Mouse (Mus musculus): ENCODE data around the gene Ndrg3. TPM values are rescaled to one million over a fixed set of nuclear protein-coding genes. Genes with fewer than 3 reads are reported as not detected.

The Ndrg3 gene
- polyA plus RNA-seq, 1 experiment from 2014 or later: 141 TPM

GRCm38 (mm10) chr2:156990727-156991431, 977 bp downstream of the Ndrg3 start:
- Histone ChIP-seq H3K27me3 (no peaks in the 10 kb centered on the region), H3K4me3 (peak overlapping the region; percentile 85), H3K9ac (peak overlapping the region; percentile 92), H3K36me3 (no peaks in the 10 kb centered on the region), H3K27ac (replicated peaks) (peak overlapping the region; percentile 87; the same call in 1 of the 2 replicates), H3K4me1 (replicated peaks) (peaks cover 19% of the 10 kb centered on the region), H3K9me3 (no peaks in the 10 kb centered on the region), H3K4me2 (peak overlapping the region; percentile 78)
- ATAC-seq (ENCODE audit: low FRiP score, low read depth): no peak
- 3% methylated on average over 16 of the region's 16 CpGs for WGBS

DNA sequence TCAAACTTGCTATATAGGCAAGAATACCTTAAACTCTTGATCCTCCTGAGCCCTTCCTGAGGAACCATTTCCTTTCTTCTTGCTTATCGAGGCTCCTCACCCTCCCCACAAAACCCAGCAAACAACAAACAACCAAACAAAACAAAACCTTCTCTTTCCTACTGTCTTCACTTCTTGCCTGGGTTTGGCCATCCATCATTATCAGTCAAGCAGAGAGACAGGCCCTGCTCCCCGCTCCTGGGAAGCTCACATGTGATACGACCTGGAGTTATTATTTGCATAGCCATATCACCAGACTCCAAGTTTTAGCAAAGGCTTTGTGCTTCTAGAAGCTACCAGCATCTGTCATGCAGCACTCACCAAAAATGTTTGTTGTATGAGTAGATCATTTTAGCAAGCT, 4.5 kb downstream of the Ndrg3 start:
- ATAC-seq (ENCODE audit: low FRiP score, low read depth): no peak
- no peaks in the 10 kb centered on the region for H3K36me3 ChIP-seq
- peaks cover 19% of the 10 kb centered on the region for H3K4me1 ChIP-seq (replicated peaks)
- no peaks in the 10 kb centered on the region for H3K27me3 ChIP-seq
- H3K9ac ChIP-seq: no peak overlapping the region
- no peak overlapping the region for H3K4me3 ChIP-seq
- H3K9me3 ChIP-seq: no peaks in the 10 kb centered on the region
- no peak overlapping the region for H3K27ac ChIP-seq (replicated peaks)
- 54% methylated on average over 3 of the region's 3 CpGs for WGBS
- H3K4me2 ChIP-seq: no peak overlapping the region

DNA sequence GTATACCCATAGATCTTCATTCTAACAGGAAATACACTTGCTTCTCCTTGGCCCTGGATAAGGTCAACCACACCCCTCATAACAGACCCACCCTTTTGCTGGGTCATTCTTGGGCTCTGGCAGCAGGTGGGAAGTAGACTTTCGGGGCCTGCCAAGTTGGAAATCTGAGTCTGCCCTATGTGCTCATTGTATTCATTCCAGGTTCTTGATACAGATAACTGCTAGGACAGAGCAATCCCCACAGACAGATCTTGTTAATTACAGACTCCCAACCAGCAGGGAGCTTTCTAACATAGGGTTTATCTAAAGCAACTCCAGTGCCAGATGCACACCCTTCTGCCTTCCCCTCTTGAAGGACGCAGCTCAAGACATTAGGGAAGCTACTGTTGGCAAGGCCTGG, 9.0 kb downstream of the Ndrg3 start:
- no peak for ATAC-seq (ENCODE audit: low FRiP score, low read depth)
- Histone ChIP-seq H3K4me1 (replicated peaks) (0 out of 2 replicates have a peak, but pooled peaks cover 1% of the 10 kb centered on the region), H3K4me3 (no peak overlapping the region), H3K36me3 (no peaks in the 10 kb centered on the region), H3K27me3 (no peaks in the 10 kb centered on the region), H3K4me2 (no peak overlapping the region), H3K9ac (no peak overlapping the region), H3K9me3 (no peaks in the 10 kb centered on the region), H3K27ac (replicated peaks) (0 out of 2 replicates have a peak overlapping the region, but pooled peaks have one; percentile 1)
- WGBS: 63% methylated on average over 2 of the region's 2 CpGs

- Histone ChIP-seq H3K9me3 (no peaks in the 10 kb centered on the region), H3K9ac (no peak overlapping the region), H3K4me1 (replicated peaks) (peaks cover 11% of the 10 kb centered on the region), H3K4me3 (no peak overlapping the region), H3K36me3 (no peaks in the 10 kb centered on the region), H3K4me2 (no peak overlapping the region), H3K27ac (replicated peaks) (no peak overlapping the region), H3K27me3 (no peaks in the 10 kb centered on the region)
- ATAC-seq (ENCODE audit: low FRiP score, low read depth): no peak
- 84% methylated on average over 4 of the region's 4 CpGs for WGBS
Observed at GRCm38 (mm10) chr2:156981291-156981690, 10.6 kb downstream of the Ndrg3 start.

DNA sequence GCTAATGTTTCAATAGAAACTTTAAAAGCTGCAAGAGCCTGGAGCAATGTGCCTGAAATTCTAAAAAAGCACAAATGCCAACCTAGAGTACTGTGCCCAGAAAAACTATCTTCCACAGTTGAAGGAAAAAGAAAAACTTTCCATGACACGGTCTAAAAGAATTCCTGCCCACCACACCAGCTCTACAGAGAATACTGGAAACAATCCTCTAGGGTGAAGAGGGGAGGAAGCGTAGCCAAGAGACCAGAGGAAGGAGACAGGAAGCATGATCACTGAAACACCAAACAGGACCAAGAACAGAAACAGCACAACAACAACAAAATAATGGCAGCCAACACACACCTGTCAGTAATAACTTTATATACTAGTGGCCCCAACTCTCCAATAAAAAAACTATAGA, 11.8 kb downstream of the Ndrg3 start:
- 78% methylated on average over 2 of the region's 2 CpGs for WGBS

GRCm38 (mm10) chr2:156976711-156977110, 15.1 kb downstream of the Ndrg3 start:
- no peak overlapping the region for H3K4me2 ChIP-seq
- H3K36me3 ChIP-seq: no peaks in the 10 kb centered on the region
- no peak overlapping the region for H3K9ac ChIP-seq
- H3K4me1 ChIP-seq (replicated peaks): peaks cover 18% of the 10 kb centered on the region
- peak; percentile 66; the same call in 1 of the 2 replicates for ATAC-seq (ENCODE audit: low FRiP score, low read depth)
- no peaks in the 10 kb centered on the region for H3K27me3 ChIP-seq
- no peaks in the 10 kb centered on the region for H3K9me3 ChIP-seq
- no peak overlapping the region for H3K4me3 ChIP-seq
- H3K27ac ChIP-seq (replicated peaks): peak overlapping the region; percentile 63; the same call in 1 of the 2 replicates

More for the DNA sequence above, 11.8 kb downstream of the Ndrg3 start:
- no peaks in the 10 kb centered on the region for H3K27me3 ChIP-seq
- H3K36me3 ChIP-seq: no peaks in the 10 kb centered on the region
- no peak for ATAC-seq (ENCODE audit: low FRiP score, low read depth)
- no peak overlapping the region for H3K4me2 ChIP-seq
- H3K9ac ChIP-seq: no peak overlapping the region
- no peaks in the 10 kb centered on the region for H3K9me3 ChIP-seq
- no peak overlapping the region for H3K4me3 ChIP-seq
- H3K4me1 ChIP-seq (replicated peaks): peaks cover 14% of the 10 kb centered on the region
- no peak overlapping the region for H3K27ac ChIP-seq (replicated peaks)

DNA sequence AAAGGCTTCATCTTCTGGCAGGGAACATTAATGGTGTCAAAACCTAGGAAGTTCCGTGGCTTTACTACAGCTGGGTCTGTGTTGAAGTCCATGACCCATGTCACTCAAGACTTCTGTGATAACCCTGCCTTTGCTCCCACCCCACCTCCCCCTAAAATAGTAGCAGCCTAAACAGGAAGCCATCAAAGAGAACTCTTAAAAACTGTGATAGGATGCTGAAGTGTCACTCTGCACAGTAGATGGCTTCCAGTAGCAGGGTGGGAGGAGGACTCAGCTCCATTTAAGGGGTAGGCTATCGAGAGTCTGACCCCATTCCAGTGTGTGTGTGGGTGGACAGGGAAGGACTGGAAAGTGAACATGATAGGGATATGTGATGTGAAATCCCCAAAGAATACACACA, 16.9 kb downstream of the Ndrg3 start:
- Histone ChIP-seq H3K36me3 (no peaks in the 10 kb centered on the region; the same call in 1 of the 2 replicates), H3K9me3 (no peaks in the 10 kb centered on the region), H3K27ac (replicated peaks) (no peak overlapping the region), H3K4me2 (no peak overlapping the region), H3K27me3 (no peaks in the 10 kb centered on the region), H3K4me3 (no peak overlapping the region), H3K4me1 (replicated peaks) (peaks cover 18% of the 10 kb centered on the region), H3K9ac (no peak overlapping the region)
- WGBS: 82% methylated on average over 2 of the region's 2 CpGs
- ATAC-seq (ENCODE audit: low FRiP score, low read depth): no peak

DNA sequence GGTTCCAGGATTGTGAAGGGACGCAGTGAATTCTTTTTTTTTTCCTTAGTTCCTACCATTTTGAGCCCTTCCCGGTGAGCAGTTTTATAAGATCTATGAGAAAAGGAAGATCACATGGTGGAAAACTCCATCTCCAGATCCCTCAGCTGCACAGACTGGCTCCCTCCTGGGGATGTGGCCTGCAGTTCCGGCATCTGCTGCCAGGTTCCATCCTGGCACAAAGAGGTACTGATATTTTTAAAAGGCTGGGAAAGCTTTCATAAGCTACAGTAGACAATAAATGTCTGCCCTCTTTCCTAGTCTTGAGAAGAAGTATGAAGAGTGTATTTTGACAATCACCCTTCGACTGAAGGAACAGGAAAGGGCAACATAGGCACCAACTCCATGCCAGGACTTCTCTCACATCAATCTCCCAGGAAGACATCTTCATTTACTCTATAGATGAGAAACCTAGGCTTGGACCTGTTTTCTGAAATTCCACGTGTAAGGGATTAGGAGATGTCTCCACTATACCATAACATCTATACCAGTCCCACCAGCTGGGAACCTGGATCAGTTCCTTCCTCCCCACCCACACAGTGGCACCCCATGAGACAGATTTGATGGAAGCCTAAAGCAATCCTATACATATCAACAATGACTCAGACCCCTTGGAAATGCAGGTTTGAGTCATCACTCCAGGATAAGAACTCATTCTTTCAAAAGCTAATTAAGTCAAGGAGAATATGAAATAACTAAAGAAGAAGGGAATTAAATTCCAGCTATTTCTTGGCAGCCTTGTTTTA, 18.3 kb downstream of the Ndrg3 start:
- Histone ChIP-seq H3K27ac (replicated peaks) (no peak overlapping the region), H3K9ac (no peak overlapping the region), H3K4me2 (no peak overlapping the region), H3K27me3 (no peaks in the 10 kb centered on the region), H3K36me3 (peaks cover under 1% of the 10 kb centered on the region; the same call in 1 of the 2 replicates), H3K4me1 (replicated peaks) (peaks cover 18% of the 10 kb centered on the region), H3K9me3 (no peaks in the 10 kb centered on the region), H3K4me3 (no peak overlapping the region)
- ATAC-seq (ENCODE audit: low FRiP score, low read depth): no peak
- WGBS: 81% methylated on average over 5 of the region's 5 CpGs

DNA sequence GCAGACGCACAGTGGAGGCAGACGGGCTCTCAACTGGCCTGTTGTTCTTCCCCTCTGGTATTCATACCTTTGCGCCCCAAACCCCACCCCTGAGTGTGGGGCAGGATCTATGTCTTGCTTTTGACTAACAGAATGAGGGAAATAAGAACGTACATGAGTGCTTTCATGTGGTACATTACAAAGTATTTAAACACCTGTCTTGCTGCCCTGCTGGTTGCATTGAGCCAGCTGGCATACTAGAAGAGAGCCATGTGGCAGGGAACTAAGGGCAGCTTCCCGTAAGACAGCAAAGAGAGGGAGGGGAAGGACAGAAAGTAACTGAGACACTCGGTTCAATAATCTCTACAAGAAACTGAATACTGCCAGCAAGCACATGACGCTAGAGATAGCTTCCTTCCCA, 21.6 kb downstream of the Ndrg3 start:
- 0 out of 2 replicates have a peak, but pooled peaks cover 3% of the 10 kb centered on the region for H3K4me1 ChIP-seq (replicated peaks)
- H3K9ac ChIP-seq: no peak overlapping the region
- no peaks in the 10 kb centered on the region for H3K27me3 ChIP-seq
- 72% methylated on average over 7 of the region's 7 CpGs for WGBS
- no peak overlapping the region for H3K4me3 ChIP-seq
- peaks cover 5% of the 10 kb centered on the region; the same call in 1 of the 2 replicates for H3K36me3 ChIP-seq
- H3K4me2 ChIP-seq: no peak overlapping the region
- no peak for ATAC-seq (ENCODE audit: low FRiP score, low read depth)
- no peaks in the 10 kb centered on the region for H3K9me3 ChIP-seq
- no peak overlapping the region for H3K27ac ChIP-seq (replicated peaks)

DNA sequence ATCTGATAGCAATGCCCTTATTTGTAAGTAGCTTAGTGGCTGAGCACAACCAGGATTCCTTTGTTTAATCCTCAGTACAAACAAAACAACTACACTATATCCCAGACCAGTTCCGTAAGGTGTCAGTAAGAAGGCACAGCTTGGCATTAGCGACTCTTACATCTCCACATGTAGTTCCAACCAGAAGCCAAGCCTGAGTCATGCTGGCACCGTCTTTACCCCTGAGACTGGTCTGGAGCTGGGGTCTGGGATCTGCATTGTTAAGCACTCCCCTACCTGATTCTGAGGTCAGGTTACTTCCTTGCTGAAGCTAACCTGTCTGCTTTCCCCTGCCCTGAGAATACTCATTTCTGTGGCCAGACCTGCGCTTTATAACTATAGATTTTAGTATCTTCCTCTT, 23.4 kb downstream of the Ndrg3 start:
- no peak overlapping the region for H3K4me2 ChIP-seq
- H3K4me3 ChIP-seq: no peak overlapping the region
- H3K36me3 ChIP-seq: peaks cover 5% of the 10 kb centered on the region; the same call in 1 of the 2 replicates
- H3K27me3 ChIP-seq: no peaks in the 10 kb centered on the region
- no peak for ATAC-seq (ENCODE audit: low FRiP score, low read depth)
- 81% methylated on average over 4 of the region's 4 CpGs for WGBS
- 0 out of 2 replicates have a peak, but pooled peaks cover 3% of the 10 kb centered on the region for H3K4me1 ChIP-seq (replicated peaks)
- H3K27ac ChIP-seq (replicated peaks): no peak overlapping the region
- H3K9me3 ChIP-seq: no peaks in the 10 kb centered on the region
- no peak overlapping the region for H3K9ac ChIP-seq

DNA sequence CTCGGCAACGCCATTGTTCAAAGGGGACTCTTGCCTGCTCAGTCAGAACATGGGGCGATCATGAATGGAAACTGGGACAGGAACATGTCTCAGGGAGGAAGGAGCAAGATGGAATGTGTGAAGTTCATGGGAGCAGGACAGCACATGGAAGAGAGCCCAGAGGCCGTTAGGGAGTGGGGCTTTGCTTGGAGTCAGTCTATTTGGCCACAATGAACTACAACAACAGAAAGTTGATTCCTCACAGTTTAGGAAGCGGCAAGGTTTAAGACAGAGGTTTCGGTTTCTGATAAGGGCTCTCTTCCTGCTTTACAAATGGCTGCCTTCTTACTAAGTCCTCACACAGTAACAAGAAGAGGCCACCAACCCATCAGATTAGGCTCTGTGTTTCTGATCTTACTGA, 24.5 kb downstream of the Ndrg3 start:
- ATAC-seq (ENCODE audit: low FRiP score, low read depth): no peak
- Histone ChIP-seq H3K9ac (no peak overlapping the region), H3K4me2 (no peak overlapping the region), H3K36me3 (peaks cover 5% of the 10 kb centered on the region; the same call in 1 of the 2 replicates), H3K4me1 (replicated peaks) (no peaks in the 10 kb centered on the region), H3K4me3 (no peak overlapping the region), H3K27me3 (no peaks in the 10 kb centered on the region), H3K9me3 (no peaks in the 10 kb centered on the region), H3K27ac (replicated peaks) (no peak overlapping the region)
- WGBS: 73% methylated on average over 6 of the region's 6 CpGs

- no peak for ATAC-seq (ENCODE audit: low FRiP score, low read depth)
- WGBS: 93% methylated on average over 7 of the region's 7 CpGs
- Histone ChIP-seq H3K4me2 (no peak overlapping the region), H3K27me3 (no peaks in the 10 kb centered on the region), H3K36me3 (peaks cover 5% of the 10 kb centered on the region; the same call in 1 of the 2 replicates), H3K9me3 (no peaks in the 10 kb centered on the region), H3K4me1 (replicated peaks) (no peaks in the 10 kb centered on the region), H3K27ac (replicated peaks) (no peak overlapping the region), H3K4me3 (no peak overlapping the region), H3K9ac (no peak overlapping the region)
Observed at GRCm38 (mm10) chr2:156963891-156964290, 28.0 kb downstream of the Ndrg3 start.
